Mouse (Mus musculus) heart, embryonic 11.5 days (tissue): Measurements from ENCODE around the gene Myo16. TPM values are rescaled to one million over a fixed set of nuclear protein-coding genes. Genes with fewer than 3 reads are reported as not detected.
A peak's percentile ranks its signal among the peaks of the same experiment; 100 is the strongest.

Experiments
- ATAC-seq: fragments of 200-750 bp; cut with Nextera tagmentation; replicated peaks from 2 replicates; pipeline ENCODE4 v1.8.0; 2017; ENCODE audit warnings: moderate library complexity; ENCODE audit not compliant: insufficient number of reproducible peaks, low FRiP score, low TSS enrichment
- H3K27ac ChIP-seq: fragments of 300-500 bp; sonication (generic); 2 replicates; pipeline ENCODE4 v1.5.1; 2014; ENCODE audit warnings: mild to moderate bottlenecking, low read depth, low read length
- H3K27me3 ChIP-seq: fragments of 300-500 bp; sonication (generic); 2 replicates; pipeline ENCODE4 v1.6.1; 2014; ENCODE audit warnings: mild to moderate bottlenecking, low read length, mixed read lengths; ENCODE audit not compliant: control insufficient read depth, insufficient read depth
- H3K36me3 ChIP-seq: fragments of 300-500 bp; sonication (generic); 2 replicates; pipeline ENCODE4 v1.6.1; 2014; ENCODE audit warnings: mild to moderate bottlenecking, low read length, moderate library complexity, mixed read lengths; ENCODE audit not compliant: control insufficient read depth, insufficient read depth
- H3K4me1 ChIP-seq: fragments of 300-500 bp; sonication (generic); 2 replicates; pipeline ENCODE4 v1.6.1; 2014; ENCODE audit warnings: low read length; ENCODE audit not compliant: control insufficient read depth, insufficient read depth
- H3K4me2 ChIP-seq: fragments of 300-500 bp; sonication (generic); 2 replicates; pipeline ENCODE4 v1.6.1; 2014; ENCODE audit warnings: mild to moderate bottlenecking, moderate library complexity
- H3K4me3 ChIP-seq: fragments of 300-500 bp; sonication (generic); 2 replicates; pipeline ENCODE4 v1.5.1; 2014; ENCODE audit warnings: low read depth, low read length
- H3K9ac ChIP-seq: fragments of 300-500 bp; sonication (generic); 2 replicates; pipeline ENCODE4 v1.6.1; 2014; ENCODE audit warnings: mild to moderate bottlenecking, low read depth, low read length, moderate library complexity
- H3K9me3 ChIP-seq: fragments of 300-500 bp; sonication (generic); replicated peaks from 2 replicates; pipeline ENCODE4 v1.6.1; 2016; ENCODE audit warnings: low read length; ENCODE audit not compliant: control insufficient read depth
- WGBS: fragments of 180-500 bp; shearing (Covaris S2); extraction: QIAGEN DNeasy Blood & Tissue Kit; methylation state at CpG from one replicate; pipeline ENCODE4 v1.1.7; 2014; ENCODE audit not compliant: insufficient replicate concordance; 5-methylcytosine and 5-hydroxymethylcytosine counted together
- polyA plus RNA-seq: library from polyadenylated mRNA; unstranded; fragments of >200 nt; fragmentation: Nextera tagmentation; extraction: Ambion mirVana; gene quantifications from 2 replicates; pipeline ENCODE4 v1.2.1, GENCODE M21; 2014

Gene Myo16
- polyA plus RNA-seq, 1 experiment from 2014 or later, result 2.5 TPM

DNA sequence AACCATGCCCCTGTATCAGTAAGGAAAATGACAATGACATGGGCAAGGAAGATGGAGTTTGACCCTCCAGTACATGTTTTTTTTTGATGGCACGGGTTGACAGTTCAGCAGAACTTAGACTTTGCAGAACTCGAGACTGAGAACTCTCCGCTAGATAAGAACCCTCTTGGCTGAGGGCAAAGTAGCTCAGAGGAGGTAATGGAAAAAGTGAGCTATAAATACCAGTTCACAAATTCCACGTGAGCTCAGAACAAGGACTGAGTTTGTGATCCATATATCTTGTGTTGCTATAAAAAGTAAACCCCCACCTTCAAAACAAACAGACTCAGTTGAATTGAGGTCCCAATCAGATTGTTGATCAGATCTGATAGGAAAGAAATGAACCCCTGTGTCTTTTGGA lies 489.5 kb downstream of the Myo16 start:
- WGBS, result 29% methylated on average over 4 of the region's 4 CpGs
- Histone ChIP-seq H3K27ac (peak overlapping the region; percentile 71), H3K9me3 (no peaks in the 10 kb centered on the region), H3K9ac (no peak overlapping the region), H3K4me2 (no peak overlapping the region; the same call in 1 of the 2 replicates), H3K36me3 (no peaks in the 10 kb centered on the region), H3K4me3 (no peak overlapping the region), H3K4me1 (peaks cover 57% of the 10 kb centered on the region), H3K27me3 (no peaks in the 10 kb centered on the region)
- no peak for ATAC-seq

DNA sequence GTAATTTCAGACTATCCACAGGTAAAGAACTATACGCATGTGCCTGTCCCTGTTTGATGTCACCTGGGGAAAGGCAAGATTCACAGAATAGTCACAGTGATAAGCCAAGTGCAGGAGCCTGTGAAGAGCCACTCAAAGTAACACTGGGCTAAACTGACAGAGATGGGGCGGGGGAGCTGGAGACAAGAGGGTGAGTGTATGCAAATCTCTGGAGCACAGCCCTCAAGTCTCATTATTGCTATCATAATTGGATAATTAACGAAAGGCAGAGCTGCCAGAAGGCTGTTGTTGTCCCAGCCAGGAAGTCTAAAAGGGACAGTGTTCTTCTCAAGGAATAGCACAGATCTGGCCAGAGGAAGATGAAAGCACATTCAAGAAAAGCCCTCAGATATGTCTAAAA lies 490.8 kb downstream of the Myo16 start:
- 36% methylated on average over 3 of the region's 3 CpGs for WGBS
- Histone ChIP-seq H3K9me3 (no peaks in the 10 kb centered on the region), H3K4me1 (peaks cover 57% of the 10 kb centered on the region), H3K4me3 (no peak overlapping the region), H3K27me3 (no peaks in the 10 kb centered on the region), H3K9ac (no peak overlapping the region), H3K36me3 (no peaks in the 10 kb centered on the region), H3K4me2 (no peak overlapping the region), H3K27ac (peak overlapping the region; percentile 22; the same call in 1 of the 2 replicates)
- ATAC-seq, result no peak

DNA sequence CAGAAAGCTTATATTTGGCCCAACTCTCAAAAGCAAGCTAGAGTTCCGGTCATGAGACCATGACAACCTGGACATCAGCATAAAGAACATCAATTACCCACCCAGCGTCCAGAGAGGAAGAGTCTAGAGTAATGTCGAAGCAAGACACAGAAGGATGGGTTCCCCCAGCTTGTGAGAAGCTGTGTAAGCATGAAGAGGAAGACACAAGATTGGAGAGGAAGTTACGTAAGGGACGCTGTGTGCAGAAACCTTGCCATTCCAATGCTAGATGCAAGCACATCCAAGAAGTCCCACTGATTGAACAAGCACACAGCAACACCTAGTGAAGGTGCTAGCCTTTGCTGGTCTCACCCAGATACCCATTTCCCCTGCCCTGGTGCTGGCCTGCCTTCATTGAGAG lies 492.0 kb downstream of the Myo16 start:
- Histone ChIP-seq H3K9ac (no peak overlapping the region), H3K27me3 (no peaks in the 10 kb centered on the region), H3K4me1 (peaks cover 45% of the 10 kb centered on the region), H3K36me3 (no peaks in the 10 kb centered on the region), H3K27ac (no peak overlapping the region), H3K4me2 (no peak overlapping the region), H3K9me3 (no peaks in the 10 kb centered on the region), H3K4me3 (no peak overlapping the region)
- no peak for ATAC-seq
- 86% methylated on average over 5 of the region's 5 CpGs for WGBS

DNA sequence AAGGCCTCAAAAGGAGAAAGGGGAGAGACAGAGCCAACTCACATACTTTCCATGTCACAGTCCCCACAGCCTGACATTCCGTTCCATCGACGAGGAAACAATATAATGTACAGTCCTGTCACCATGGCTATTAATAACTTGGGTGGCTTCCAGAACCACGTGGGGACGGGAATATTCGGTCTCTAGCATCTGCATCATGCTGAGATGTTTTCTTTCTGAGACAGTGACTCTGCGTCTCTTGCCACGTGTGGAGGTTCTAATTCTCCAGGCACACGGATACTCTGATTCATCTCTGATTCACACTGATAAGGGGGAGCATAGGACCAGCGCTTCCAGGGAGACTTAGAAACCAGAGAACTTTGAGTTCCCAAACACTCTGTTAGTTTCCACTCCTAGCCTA lies 492.8 kb downstream of the Myo16 start:
- H3K9ac ChIP-seq, result no peak overlapping the region
- no peak overlapping the region for H3K4me2 ChIP-seq
- no peak for ATAC-seq
- no peak overlapping the region for H3K4me3 ChIP-seq
- H3K4me1 ChIP-seq, result peaks cover 39% of the 10 kb centered on the region
- H3K9me3 ChIP-seq, result no peaks in the 10 kb centered on the region
- 42% methylated on average over 10 of the region's 10 CpGs for WGBS
- H3K27ac ChIP-seq, result no peak overlapping the region
- no peaks in the 10 kb centered on the region for H3K36me3 ChIP-seq
- no peaks in the 10 kb centered on the region for H3K27me3 ChIP-seq

DNA sequence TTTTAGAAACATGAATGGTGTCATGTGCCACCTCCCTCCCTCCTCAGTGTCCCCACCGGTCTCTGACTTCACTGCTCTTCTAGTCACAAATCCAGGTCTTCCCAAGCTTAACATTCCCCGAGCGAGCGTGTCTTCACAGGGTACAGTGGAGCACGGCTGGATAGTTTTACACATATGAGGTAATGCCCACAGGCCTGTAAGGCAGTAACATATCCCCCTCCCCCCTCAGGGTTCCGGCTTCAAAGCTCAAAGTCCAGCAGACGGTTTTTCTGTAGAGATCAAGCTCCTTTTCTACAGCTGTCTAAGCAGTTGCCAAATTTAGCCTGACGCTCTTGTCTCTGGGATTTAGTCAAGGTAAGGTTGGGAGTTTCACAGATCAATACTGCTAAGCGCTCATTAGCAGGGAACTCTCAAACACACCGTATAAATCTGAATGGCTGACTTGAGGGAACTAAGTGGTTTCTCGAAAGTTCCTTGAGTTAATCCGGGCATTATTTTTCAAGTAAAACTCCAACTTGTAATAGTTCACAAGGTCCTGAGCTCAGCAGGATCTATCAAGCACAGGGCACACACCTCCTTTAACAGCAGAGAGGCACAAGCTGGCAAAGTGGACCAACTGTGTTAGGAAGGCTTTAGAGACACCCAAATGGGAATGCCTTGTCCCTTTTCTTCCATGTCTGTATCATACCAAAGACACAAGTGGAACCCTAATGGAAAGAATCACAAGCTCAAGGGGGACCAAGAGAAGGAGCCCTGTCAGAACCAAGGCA lies 498.0 kb downstream of the Myo16 start:
- Histone ChIP-seq H3K4me3 (no peak overlapping the region), H3K9ac (no peak overlapping the region), H3K4me2 (no peak overlapping the region), H3K27ac (0 out of 2 replicates have a peak overlapping the region, but pooled peaks have one; percentile 47), H3K36me3 (no peaks in the 10 kb centered on the region), H3K4me1 (peaks cover 14% of the 10 kb centered on the region), H3K27me3 (no peaks in the 10 kb centered on the region), H3K9me3 (no peaks in the 10 kb centered on the region)
- no peak for ATAC-seq
- WGBS, result 64% methylated on average over 12 of the region's 12 CpGs

DNA sequence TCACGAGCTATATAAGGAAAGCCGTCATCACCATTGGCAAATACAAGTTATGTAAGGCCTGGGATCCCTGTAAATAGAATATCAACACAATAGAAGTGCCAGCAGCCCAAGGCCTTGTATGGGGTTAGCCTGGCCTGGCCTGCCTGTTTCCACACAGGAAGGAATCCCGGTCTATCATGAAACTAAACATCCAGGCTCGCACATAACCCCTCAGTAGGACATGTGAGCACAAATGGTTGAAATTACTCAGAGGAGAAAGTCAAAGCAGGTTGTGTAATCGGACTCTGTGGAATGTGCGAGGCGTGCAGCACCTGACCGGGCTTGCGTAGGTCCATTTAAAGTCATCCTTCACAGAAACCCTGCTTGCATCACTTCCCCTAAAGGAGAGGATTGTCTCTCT lies 499.6 kb downstream of the Myo16 start:
- Histone ChIP-seq H3K9ac (no peak overlapping the region), H3K27ac (no peak overlapping the region), H3K9me3 (no peaks in the 10 kb centered on the region), H3K4me2 (no peak overlapping the region), H3K4me1 (peaks cover 13% of the 10 kb centered on the region), H3K4me3 (no peak overlapping the region), H3K36me3 (no peaks in the 10 kb centered on the region), H3K27me3 (no peaks in the 10 kb centered on the region)
- WGBS, result 70% methylated on average over 9 of the region's 9 CpGs
- ATAC-seq, result no peak

DNA sequence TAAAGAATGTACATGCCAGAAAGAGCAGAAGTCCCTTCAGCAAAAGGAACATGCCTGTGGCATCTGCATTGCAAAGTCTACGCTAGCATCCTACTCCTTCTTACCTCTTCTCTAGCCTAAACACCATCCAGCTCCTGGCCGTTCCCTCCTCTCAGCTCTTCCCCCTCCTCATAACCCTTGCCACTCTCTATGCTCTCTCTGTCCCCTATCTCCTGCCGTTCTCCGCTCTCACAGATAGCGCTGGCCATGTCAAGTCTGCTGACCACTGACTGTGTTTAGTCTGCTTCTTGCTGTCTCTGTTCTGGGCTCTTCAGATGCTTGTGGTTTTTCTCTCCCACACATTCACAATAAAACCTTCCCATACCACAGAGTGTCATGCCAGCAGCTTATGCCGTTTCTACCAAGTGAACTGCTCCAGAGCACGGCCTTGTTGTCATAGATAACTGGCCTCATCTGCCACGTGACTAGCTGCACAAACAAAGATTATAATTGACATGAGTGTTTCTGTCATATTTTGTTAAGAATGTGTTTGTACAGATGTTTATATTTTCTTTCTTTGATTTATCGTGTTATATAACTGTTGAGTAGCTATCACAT lies 501.3 kb downstream of the Myo16 start:
- Histone ChIP-seq H3K9me3 (no peaks in the 10 kb centered on the region), H3K27ac (no peak overlapping the region), H3K9ac (no peak overlapping the region), H3K4me2 (no peak overlapping the region), H3K4me1 (peaks cover 13% of the 10 kb centered on the region), H3K36me3 (no peaks in the 10 kb centered on the region), H3K4me3 (no peak overlapping the region), H3K27me3 (no peaks in the 10 kb centered on the region)
- no peak for ATAC-seq
- 34% methylated on average over 9 of the region's 9 CpGs for WGBS

DNA sequence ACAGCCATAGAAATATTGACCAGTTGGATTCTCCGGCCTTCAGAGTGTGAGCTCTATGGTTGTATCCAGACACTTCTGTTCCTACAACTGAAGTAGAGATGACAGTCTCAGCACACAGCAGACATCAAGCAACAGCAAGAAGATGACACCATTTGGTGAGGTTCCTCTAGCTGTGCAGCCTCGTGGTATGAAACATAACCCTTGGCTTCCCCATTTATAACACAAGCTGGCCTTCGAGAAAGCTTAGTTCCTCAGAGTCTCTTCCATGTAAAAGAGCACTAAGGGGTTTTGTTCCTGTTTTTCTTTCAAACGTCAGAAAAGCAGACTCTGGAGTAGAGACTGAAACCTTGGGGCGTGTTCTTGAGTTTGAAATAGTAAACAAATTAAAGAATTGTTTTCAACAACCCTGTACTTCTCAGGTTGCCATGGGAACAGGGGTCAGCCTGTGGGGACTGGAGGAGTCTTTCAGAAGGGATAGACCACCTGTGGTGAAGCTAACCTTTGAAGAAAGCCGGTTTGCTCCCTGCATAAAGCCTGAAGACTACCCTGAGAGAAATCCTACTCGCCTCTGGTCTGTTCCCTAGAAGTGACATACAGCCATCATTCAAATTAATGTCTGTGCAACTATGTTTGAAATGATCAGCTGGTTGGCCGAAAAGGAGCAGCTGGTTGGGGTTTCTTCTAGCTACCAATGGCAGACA lies 510.2 kb downstream of the Myo16 start:
- no peaks in the 10 kb centered on the region for H3K36me3 ChIP-seq
- peaks cover 8% of the 10 kb centered on the region for H3K4me1 ChIP-seq
- no peak for ATAC-seq
- no peaks in the 10 kb centered on the region for H3K27me3 ChIP-seq
- no peak overlapping the region for H3K4me2 ChIP-seq
- H3K9ac ChIP-seq, result no peak overlapping the region
- 34% methylated on average over 8 of the region's 8 CpGs for WGBS
- H3K4me3 ChIP-seq, result no peak overlapping the region
- no peaks in the 10 kb centered on the region for H3K9me3 ChIP-seq
- H3K27ac ChIP-seq, result no peak overlapping the region
